Mouse (Mus musculus) naive thymus-derived CD4-positive, alpha-beta T cell, adult 2 months (primary cell): ENCODE measurements at regions not wholly inside any gene's neighbourhood (a gene's known extent, or its start where the extent isn't known, plus 50 kb on each side); places are given as distances from the start of the nearest gene placed in this dataset.

Experiments
- DNase-seq: peaks from one replicate; pipeline ENCODE4 v3.0.0-alpha.2; 2011; ENCODE audit warnings: low read depth

GRCm38 (mm10) chr14:100610017-100610760 is 325.7 kb upstream of the Klf12 start:
- DNase-seq: no peak

GRCm38 (mm10) chr14:100607109-100607508 is 322.6 kb upstream of the Klf12 start:
- DNase-seq: no peak

- DNase-seq: no peak
Observed at GRCm38 (mm10) chr14:100600886-100601451, 316.5 kb upstream of the Klf12 start.

DNA sequence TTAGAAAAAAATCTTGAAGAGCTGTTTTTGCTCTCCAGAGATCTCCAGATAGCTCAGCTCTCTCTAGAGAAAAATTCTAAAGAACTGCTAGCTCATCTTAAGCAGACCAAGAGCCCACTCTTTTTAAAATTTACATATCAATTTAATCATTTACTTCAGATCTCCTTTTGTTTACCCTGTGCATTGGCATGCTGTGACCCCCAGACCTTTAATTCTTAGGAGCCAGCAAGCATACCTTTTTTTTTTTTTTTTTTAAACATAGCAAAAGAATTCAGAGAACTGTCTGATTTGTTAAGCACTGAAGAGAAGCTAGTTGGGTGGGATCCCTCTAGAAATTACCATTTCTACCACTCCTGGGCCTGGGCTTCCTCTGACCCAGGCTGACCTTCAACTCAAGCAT is 285.5 kb upstream of the Klf12 start:
- DNase-seq: no peak

GRCm38 (mm10) chr14:100561884-100562283 is 277.4 kb upstream of the Klf12 start:
- DNase-seq: no peak

GRCm38 (mm10) chr14:100558378-100558777 is 273.9 kb upstream of the Klf12 start:
- DNase-seq: no peak

DNA sequence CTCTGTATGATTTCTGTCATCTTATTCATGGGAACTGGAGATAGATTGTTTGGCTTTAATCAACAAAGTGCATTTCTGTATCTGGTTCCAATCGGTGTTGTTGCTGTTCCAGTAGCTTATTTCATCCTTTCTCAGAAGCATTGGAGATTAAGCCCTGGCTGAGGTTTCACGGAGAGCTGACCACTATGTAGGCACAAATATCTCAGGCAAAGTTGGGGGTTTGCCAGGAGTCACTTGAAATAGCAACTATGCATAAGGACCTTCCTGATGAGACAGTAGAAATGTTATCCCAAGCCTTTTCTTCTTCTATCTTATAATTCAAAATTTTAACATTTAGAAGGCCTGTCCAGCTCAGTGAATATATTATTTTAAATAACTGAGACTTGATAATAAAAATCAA is 268.0 kb upstream of the Klf12 start:
- no peak for DNase-seq

DNA sequence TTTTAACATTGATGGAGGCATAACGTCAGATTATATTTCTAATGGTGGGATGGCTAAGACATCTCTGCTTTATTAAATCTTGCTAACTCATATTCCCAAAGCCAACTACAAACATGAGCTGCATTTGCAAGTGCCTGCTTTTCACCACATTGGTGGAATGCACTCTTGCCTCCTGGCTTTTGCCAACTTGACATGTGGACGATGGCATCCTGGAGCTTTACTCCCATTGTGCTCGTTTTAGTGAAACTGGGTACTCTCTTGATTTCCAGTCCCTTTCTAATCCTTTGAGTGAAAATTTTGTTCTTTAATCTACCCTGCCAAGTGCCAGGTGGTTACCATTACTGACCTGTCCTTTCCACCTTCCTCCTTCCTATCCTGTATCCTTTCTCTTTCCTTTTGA is 265.8 kb upstream of the Klf12 start:
- no peak for DNase-seq

- no peak for DNase-seq
Observed at GRCm38 (mm10) chr14:100530217-100530616, 245.7 kb upstream of the Klf12 start.

- no peak for DNase-seq
Observed at GRCm38 (mm10) chr14:100529758-100530157, 245.3 kb upstream of the Klf12 start.

- DNase-seq: no peak
Observed at GRCm38 (mm10) chr14:100509396-100509795, 224.9 kb upstream of the Klf12 start.

DNA sequence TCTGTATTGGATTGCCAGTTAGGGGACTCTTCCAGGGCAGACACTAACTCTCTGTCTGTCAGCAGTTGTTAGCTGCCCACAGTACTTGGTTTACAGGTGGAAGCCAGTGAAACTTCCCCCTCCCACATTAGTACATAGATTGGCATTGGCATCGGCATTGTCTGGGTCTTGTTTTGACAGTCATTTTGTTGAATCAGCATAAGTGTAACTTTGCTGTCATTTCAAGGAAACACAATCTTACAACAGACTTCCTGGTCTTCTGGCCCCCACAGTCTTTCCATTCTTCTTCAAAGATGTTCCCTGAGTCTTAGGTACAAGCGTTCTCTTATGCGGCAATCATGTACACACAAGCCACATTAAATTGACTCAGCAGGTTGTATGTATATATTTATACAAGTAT is 223.6 kb upstream of the Klf12 start:
- DNase-seq: no peak

DNA sequence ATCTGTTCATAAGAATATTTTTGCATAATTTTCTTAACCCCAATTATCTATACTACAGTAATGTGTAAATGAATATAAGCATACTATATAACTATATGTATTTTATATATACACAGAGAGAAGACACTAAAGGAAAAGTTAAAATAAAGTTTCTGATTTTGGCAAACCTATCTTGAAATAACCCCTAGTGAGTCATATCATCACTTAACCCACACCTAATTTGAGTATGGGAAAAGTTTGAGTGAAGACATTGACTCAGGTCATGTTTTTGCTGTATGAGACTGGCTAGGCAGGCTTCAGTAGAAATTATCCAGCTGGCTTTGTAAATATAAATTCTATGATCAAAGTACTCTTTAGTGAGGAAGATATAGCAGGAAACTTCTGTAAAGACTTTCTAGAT is 223.1 kb upstream of the Klf12 start:
- DNase-seq: no peak

- DNase-seq: no peak
Observed at GRCm38 (mm10) chr14:100488837-100489236, 204.4 kb upstream of the Klf12 start.

GRCm38 (mm10) chr14:100485489-100485888 is 201.0 kb upstream of the Klf12 start:
- DNase-seq: no peak

DNA sequence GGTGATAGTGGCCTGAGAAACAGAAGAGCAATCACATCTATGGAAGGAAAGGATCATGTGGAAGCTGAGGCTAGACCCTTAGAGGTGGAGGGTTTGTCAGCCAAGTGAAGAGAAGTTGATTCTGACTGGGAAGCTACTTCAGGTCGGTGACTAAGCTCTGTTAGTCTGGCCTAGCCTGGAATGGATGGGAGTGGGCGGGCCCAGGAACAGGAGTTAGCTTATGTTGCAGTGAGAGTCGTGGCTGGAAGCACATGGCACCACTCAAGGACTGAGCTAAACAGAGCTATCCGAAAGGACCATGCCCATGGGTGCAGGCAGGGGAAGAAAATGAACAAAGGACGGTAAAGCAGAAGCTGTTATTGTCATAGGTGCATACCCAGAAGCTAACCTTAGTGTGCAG is 199.6 kb upstream of the Klf12 start:
- DNase-seq: no peak

DNA sequence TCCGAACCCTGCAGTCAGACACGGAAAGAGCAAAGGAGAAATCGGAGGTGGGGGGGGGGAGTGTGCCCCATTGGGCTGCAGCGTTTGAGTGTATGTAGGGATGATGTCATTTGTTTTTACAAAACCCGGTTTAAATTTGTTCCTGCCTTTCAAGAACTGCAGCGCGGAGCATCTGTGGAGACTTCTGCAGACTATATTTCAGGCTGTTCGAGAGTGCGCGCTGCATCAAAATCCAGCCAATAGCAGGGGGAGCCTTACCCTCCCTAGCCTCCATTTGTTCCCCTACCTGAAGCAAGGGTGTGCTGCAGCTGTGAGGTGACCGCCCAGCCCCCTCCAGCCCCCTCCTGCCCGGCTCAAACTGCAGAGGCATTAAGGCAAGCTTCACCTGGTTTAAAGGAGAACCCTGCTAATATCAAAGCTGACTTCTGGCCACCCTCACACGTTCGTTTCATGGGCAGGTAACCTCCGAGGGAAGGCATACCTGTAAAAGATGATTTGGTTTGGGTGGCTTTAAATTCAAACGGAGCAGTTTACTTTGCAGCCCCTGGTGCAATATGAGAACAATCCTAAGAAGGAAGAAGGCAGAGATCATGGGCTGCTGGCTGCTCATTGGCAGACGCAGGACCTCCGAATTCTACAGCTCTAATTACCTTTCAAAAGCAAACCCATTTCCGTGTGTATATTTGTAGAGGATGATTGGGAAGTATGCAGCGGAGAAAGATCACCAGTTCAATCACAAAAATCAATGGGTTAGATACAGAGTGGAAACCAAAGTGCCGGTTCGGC is 193.3 kb upstream of the Klf12 start:
- no peak for DNase-seq

- no peak for DNase-seq
Observed at GRCm38 (mm10) chr14:100468311-100468710, 183.8 kb upstream of the Klf12 start.

- DNase-seq: no peak
Observed at GRCm38 (mm10) chr14:100462321-100462720, 177.8 kb upstream of the Klf12 start.

GRCm38 (mm10) chr14:100461141-100462043 is 176.9 kb upstream of the Klf12 start:
- DNase-seq: peak; percentile 27

- peak; percentile 5 for DNase-seq
Observed at GRCm38 (mm10) chr14:100459601-100460290, 175.3 kb upstream of the Klf12 start.
